Mouse (Mus musculus) right cerebral cortex, postnatal 10 days (tissue): ENCODE data around the gene Pcbp2.

ENCODE experiments used
- DNase-seq, 2 experiments: peaks; one replicate each; pipeline ENCODE4 v3.0.0; 2021; ENCODE audit warnings: low spot score in 2 of 2

The Pcbp2 gene

DNA sequence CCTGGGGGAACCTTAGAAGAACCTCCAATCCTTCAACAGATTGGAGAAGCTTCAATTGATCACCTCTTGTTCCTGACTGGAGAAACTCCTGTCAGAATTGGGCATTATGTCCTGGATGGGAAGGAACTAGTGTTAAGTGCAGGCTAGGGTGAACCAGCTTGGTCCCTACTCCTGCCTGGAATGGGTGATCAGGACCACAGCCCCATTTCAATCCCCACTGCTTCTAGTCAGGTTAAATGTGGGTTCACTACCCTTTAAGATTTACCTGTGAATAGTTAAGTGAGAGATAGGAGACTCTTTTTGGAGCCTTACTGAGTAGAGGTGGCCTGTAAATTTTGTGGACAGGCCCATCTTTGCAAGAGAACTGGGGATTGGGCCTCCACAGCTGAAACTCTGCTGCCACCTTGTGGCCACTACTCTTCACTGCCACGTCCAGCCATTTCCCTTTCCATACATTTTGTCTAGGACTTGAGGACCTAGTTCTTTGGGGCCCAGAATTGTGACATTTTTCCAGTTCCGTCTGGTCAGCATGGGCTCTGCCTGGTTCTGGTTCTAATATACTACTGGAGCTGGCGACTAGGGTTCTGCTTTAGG is 54.6 kb downstream of the Pcbp2 start, which contains the start of gene Npff:
Npff (minus strand) TSS at position 51 of the 594 bp plus-strand sequence.
- DNase-seq, result peak; percentile 81 to 85

DNA sequence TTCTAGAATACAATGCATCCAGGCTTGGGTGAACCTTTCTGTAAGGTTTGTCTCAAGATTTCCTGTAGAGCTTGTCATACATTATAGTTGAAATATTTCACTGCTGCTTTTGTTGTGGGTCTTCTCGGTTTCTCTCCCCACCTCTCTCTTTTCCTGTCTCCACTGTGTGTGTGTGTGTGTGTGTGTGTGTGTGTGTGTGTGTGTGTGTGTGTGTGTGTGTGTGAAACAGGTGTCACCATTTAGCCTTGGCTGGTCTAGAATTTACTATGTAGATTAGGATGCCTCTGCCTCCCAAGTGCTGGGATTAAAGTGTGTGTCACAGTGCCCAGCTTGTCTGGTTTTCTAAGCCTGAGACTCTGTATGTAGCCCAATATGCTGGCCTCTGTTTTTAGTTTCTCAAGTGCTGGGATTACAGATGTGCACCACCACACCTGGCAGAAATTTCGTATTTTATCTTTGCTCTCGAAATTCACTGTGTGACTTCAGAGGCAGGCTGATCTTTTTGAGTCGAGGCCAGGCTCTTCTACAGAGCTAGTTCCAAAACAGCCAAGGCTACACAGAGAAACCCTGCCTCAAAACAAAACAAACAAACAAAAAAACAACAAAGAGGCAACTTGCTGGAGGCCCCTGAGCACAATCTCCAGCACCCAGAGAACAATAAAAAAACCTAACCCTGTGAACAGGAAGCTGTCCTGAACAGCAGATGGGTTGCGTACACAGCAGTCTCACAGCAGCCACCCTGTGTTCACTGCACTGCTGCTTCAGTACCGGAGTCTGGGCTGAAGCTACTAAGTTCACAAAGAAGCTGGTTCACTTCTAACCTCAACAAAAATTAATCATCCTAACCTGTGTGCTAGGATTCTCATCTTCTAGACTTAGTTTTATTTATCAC is 56.0 kb downstream of the Pcbp2 start:
- peak in 1 of 2 experiments; percentile 9 for DNase-seq

DNA sequence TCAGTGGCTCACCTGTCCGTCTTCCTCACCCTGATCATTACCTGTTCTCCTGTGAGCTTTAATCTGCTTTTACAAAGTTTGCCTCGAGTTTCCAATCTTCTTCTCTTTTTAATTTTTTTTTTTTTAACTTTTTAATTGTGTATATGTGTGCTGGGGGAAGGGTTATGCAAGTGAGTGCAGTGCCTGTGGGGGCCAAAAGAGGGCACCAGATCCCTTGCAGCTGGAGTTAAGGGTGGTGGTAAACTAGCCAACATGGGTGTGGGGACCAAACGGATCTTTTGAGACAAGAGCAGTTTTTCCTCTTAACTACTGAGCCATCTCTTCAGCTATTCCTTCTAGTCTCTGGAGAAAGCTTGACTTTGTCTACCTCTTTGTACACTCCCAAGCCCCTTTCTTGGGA is 57.6 kb downstream of the Pcbp2 start:
- DNase-seq, result peak in 1 of 2 experiments; percentile 13

DNA sequence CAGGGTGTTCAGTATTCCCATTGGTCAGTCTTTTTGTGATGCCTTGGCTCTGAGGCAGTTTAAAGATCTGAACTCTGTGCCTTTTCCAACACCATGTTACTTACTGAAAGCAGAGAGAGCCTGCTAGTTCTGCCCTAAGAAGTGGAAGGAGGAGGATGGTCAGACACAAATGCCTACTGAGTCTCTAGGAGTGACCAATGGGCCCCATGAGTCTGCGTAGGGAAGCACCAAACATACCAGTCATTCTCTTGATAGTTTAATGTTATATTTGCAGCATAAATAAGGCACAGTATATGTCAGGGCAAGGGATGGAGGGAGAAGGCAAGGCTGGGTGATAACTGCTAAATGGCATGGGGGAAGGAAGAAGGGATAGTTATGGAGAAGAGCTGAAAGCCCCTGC is 58.1 kb downstream of the Pcbp2 start:
- DNase-seq, result no peak

DNA sequence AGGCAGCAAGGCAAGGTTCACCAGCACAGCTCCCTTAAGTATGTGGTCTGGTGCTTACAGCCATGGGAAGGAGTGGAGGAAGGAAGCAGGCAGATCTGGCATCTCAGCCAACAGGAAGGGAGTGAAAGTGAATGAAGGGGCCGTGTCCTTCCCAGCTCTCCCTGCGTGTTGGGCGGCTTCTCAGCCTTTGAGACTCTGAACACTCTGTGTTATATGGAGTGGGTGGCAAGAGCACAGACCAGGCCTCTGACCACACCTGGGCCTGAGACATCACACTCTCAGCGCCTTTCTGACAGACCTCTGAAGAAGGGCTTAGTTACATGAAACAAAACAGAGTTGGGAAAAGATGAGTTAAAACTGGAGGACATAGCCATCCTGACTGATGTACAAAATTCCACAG is 60.2 kb downstream of the Pcbp2 start:
- DNase-seq, result no peak

DNA sequence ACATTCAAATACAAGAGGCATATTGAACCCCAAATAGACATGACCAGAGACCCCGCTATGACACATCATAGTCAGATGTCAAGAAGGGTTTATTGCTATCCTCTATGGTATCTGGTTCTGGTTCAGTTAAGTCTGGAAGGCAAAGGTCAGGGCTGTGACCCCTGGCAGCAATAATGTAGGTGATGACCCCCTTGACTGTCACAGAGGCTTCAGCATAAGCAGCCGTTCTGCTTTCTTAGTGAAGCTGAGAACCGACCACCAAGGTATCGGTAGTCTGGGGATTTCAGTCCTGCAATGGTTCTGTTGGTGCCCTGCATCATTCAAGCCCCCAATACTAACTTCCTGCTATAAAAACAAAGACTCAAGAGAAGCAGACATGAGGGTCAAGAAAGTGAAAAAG is 61.2 kb downstream of the Pcbp2 start:
- no peak for DNase-seq

DNA sequence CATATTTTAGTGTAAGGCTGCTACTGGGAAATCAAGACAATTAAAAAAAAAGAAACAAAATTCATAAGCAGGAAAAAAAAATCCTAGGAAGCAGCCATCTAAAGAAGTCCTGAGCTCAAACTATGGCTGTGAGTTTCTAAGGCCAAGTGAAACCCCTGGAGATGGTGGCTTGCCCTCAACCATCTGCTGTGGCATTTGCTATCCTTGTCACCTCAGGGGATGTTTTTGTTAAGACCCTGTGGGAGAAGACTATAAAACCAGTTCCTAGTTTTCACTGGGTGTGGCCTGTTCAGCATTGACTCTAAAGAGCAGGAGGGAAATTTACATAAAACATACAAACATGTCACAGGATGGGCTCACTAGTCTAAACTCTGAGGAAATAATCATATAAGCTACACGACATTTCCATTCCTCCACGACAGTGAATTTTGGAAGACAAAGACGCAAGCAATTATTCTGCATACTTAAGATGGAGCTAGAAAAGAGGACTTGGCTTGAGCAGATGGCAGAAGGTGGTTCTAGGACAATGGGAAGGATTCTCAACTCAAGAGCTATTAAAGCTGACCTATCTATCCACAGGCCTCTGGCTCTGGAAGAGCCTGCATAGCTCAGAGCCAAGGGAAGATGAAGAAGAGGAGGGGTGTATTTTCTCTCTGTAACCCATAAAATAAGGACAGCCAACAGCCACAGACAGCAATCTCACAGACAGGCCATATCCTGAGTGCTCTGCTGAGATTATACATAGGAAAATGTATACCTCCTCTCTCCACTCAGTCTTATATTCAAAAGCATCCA is 62.0 kb downstream of the Pcbp2 start:
- no peak for DNase-seq

DNA sequence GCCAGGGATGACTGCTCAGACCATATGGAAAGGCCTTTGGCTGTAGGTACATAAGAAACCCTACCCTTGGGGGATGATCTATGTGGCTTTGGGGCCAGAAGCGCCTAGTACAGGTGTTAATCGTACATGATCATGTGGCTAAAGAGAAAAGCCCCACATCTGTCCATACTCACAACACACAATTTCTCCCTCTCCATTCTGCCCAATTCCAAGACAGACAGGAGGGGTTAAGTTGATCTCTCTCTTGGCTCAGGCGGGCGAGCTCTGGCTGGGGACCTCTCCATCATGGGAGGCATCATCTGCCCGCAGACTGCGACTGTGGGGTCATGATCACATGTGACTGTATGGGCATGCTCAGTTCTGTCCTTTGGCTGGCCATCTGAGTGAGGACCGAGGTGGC is 63.6 kb downstream of the Pcbp2 start:
- no peak for DNase-seq

DNA sequence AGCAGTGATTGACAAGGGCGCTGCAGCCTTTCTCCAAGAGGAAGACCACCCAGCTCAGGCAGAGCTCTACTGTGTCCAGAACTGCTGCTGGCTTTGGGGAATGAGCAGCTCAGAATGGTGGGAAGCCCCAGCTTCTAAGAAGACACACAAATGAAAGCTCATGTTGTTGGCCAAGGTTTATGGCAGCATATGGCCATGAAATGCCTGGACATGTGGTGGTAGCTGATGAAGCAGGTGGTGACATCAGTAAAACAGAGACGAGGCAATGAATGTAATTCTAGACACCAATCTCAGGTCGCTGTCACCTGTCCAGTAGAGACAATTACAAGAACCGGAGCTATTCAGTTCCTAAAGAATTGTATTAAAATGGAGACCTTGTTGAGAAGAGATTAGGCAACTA is 74.5 kb downstream of the Pcbp2 start:
- DNase-seq, result no peak

DNA sequence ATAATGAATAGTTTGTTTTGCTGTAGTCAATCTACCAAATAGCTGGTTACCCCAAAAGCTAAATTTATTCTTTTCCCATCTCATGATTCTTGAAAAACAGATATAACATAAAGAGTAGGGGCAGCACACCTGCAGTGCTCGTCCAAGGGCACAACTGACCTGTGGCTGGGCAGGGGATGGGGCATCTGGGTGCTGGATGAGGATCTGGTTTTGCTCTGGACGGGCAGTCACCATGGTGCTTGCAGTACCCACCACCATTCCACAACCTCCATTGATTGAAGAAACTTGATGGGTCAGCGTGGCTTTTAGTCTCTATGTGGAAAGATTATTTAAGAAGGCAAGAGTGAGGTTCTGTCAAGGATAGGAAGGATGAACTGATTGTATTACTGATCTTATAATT is 75.9 kb downstream of the Pcbp2 start:
- no peak for DNase-seq

DNA sequence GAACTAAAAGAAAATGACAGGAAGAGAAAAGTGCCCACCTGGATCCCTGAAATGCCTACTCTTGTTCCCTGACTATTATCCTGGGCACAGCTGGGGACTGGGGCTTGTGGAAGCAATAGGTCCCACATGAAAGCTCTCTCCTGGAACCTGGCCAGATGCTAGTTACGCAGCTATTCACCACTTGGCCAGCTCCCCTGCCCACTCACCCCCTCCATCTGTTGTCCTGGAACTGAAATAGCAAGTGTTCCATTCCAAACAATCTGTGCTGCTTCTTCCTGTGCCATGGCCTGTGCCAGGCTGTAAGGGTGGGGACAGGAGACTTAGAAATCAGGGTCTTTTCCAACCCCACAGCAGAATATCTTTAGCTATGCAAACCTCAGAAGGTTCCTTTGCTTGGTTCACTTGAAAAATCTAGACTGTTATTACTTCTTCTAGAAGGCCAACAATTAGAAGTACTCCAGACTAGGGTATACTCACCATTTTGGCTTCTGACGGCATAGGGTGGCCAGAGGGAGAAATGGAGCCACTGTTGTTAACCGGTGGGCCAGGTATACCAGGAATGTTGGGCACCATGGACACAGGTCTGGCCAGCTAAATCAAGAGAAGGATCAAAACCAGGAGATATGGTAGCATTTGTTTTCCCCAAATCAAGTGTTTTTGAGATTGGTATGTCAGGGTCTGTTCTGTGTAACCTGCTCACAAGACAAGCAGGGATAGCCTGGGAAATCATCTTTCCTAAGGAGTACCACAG is 76.5 kb downstream of the Pcbp2 start:
- peak; percentile 87 to 91 for DNase-seq

DNA sequence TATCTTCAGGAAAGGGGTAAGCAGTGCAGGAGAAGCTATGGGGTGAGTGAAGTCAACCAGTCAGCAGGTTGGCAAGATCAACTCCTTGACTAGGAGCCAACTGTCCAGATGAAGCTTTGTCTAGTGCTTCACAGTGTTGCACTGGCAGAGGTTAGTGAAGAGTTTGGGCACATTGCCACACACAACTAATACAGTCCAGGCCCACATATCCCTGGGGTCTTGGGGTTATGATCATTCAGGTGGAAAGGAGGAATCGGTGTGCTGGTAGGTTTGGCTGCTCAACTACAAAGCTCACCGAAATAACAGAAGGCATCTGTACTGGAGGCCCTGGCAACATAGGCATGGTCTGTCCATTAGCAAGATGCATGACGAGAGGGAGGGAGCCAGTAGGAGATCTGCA is 77.1 kb downstream of the Pcbp2 start:
- no peak for DNase-seq
